Mouse (Mus musculus) megakaryocyte, embryonic 14.5 days (primary cell): ENCODE data around the gene Nusap1.

ENCODE experiments used
- FLI1 ChIP-seq: IDR thresholded peaks from 2 replicates; pipeline ENCODE4 v1.6.1; 2012; ENCODE audit warnings: low read length, inconsistent platforms, mixed read lengths
- GATA1 ChIP-seq: IDR thresholded peaks from 3 replicates; pipeline ENCODE4 v1.6.1; 2012; ENCODE audit warnings: mixed read lengths, low read length, inconsistent platforms, borderline replicate concordance

DNA sequence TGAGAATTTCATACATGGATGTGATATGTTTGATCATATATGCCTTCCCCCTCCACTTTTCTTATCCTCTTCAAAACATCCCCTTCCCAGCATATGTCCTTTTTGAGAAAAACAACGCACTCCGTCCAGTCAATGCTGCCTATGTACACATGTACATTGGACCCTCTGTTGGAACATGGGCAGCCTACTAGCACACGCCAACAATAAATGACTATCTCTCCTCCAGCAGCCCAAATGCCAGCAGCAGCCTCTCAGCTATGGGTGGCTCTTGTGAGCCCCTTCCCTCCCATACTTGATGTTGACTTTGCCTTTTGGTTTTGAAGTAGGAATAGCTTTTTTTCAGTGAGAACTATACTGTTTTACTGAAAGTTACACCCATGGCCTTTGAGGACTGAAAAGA is 36.5 kb upstream of the Nusap1 start:
- TF ChIP-seq GATA1 (no peak), FLI1 (no peak)
